Mouse (Mus musculus) MEL (cell line): Measurements from ENCODE around the gene Nr2c2ap. TPM values are rescaled to one million over a fixed set of nuclear protein-coding genes. Genes with fewer than 3 reads are reported as not detected.

Experiments
- DNase-seq: peaks from one replicate; pipeline ENCODE4 v3.0.0; 2011; ENCODE audit warnings: low read depth, low spot score
- H3K27ac ChIP-seq: 2 replicates; pipeline ENCODE4 v1.5.1; 2012; ENCODE audit warnings: low read depth, mild to moderate bottlenecking, control low read depth, low read length, moderate library complexity; ENCODE audit not compliant: control insufficient read depth
- H3K27me3 ChIP-seq, 2 experiments: fragments of 150-350 bp in 1 of 2; sonication (generic) in 1 of 2; 2 replicates each; pipeline ENCODE4 v1.6.1; 2012; ENCODE audit warnings: low read length in 2 of 2, mild to moderate bottlenecking in 2 of 2, improper control_type of control experiment in 1 of 2, moderate library complexity in 1 of 2; ENCODE audit not compliant: insufficient read depth in 2 of 2, control insufficient read depth in 1 of 2
- H3K36me3 ChIP-seq, 2 experiments: 2 replicates each; pipeline ENCODE4 v1.6.1; 2012 to 2014; ENCODE audit warnings: low read length in 2 of 2, improper control_type of control experiment in 1 of 2, inconsistent platforms in 1 of 2, mild to moderate bottlenecking in 1 of 2; ENCODE audit not compliant: insufficient read depth in 2 of 2, control insufficient read depth in 1 of 2
- H3K4me1 ChIP-seq, 2 experiments: fragments of 150-350 bp in 1 of 2; sonication (generic) in 1 of 2; 2 replicates each; pipeline ENCODE4 v1.6.1; 2012; ENCODE audit warnings: low read length in 2 of 2, improper control_type of control experiment in 1 of 2, mild to moderate bottlenecking in 1 of 2; ENCODE audit not compliant: insufficient read depth in 2 of 2, control insufficient read depth in 1 of 2
- H3K4me3 ChIP-seq, 2 experiments: fragments of 150-350 bp in 1 of 2; sonication (generic) in 1 of 2; 2 replicates each; pipeline ENCODE4 v1.5.1; 2012; ENCODE audit warnings: low read depth in 2 of 2, low read length in 2 of 2, mild to moderate bottlenecking in 2 of 2, moderate library complexity in 2 of 2, control low read depth in 1 of 2, improper control_type of control experiment in 1 of 2; ENCODE audit not compliant: control insufficient read depth in 1 of 2, insufficient read depth in 1 of 2
- H3K79me2 ChIP-seq: 2 replicates; pipeline ENCODE4 v1.6.1; 2012; ENCODE audit warnings: mild to moderate bottlenecking, low read length, moderate library complexity; ENCODE audit not compliant: control insufficient read depth, poor library complexity, insufficient read depth
- H3K9ac ChIP-seq: 2 replicates; pipeline ENCODE4 v1.6.1; 2012; ENCODE audit warnings: low read depth, mild to moderate bottlenecking, control low read depth, low read length, moderate library complexity; ENCODE audit not compliant: control insufficient read depth, poor library complexity, severe bottlenecking
- H3K9me3 ChIP-seq: fragments of 150-350 bp; sonication (generic); replicated peaks from 2 replicates; pipeline ENCODE4 v1.6.1; 2012; ENCODE audit warnings: mild to moderate bottlenecking, low read length, improper control_type of control experiment, moderate library complexity; ENCODE audit not compliant: insufficient read depth
- CTCF ChIP-seq, 3 experiments: IDR thresholded peaks in 2 of 3; conservative IDR thresholded peaks in 1 of 3; 2 replicates each; pipeline ENCODE4 v1.5.1; 2011 to 2012; ENCODE audit warnings: low read length in 3 of 3, low read depth in 2 of 3, mild to moderate bottlenecking in 2 of 3, improper control_type of control experiment in 1 of 3, inconsistent platforms in 1 of 3, mixed read lengths in 1 of 3, moderate library complexity in 1 of 3; ENCODE audit not compliant: control insufficient read depth in 1 of 3, insufficient read depth in 1 of 3, poor library complexity in 1 of 3, severe bottlenecking in 1 of 3
- E2F4 ChIP-seq: IDR thresholded peaks from 2 replicates; pipeline ENCODE4 v1.6.1; 2011; ENCODE audit warnings: low read depth, low read length, improper control_type of control experiment, borderline replicate concordance
- MAFK ChIP-seq: IDR thresholded peaks from 2 replicates; pipeline ENCODE4 v1.6.1; 2011; ENCODE audit warnings: low read depth, mild to moderate bottlenecking, low read length, improper control_type of control experiment, borderline replicate concordance
- MEF2A ChIP-seq: IDR thresholded peaks from 2 replicates; pipeline ENCODE4 v1.6.1; 2014; ENCODE audit warnings: low read depth, mild to moderate bottlenecking, inconsistent platforms, low read length, improper control_type of control experiment; ENCODE audit not compliant: poor library complexity, insufficient replicate concordance, severe bottlenecking; ENCODE audit errors: extremely low read depth
- MYB ChIP-seq: IDR thresholded peaks from 2 replicates; pipeline ENCODE4 v1.6.1; 2011; ENCODE audit warnings: mild to moderate bottlenecking, low read depth, low read length, improper control_type of control experiment
- NRF1 ChIP-seq: IDR thresholded peaks from 2 replicates; pipeline ENCODE4 v1.6.1; 2014; ENCODE audit warnings: low read depth, mild to moderate bottlenecking, inconsistent platforms, low read length, improper control_type of control experiment, moderate library complexity; ENCODE audit not compliant: poor library complexity, insufficient read depth, severe bottlenecking
- POLR2A ChIP-seq, 2 experiments: IDR thresholded peaks; 2 replicates each; pipeline ENCODE4 v1.6.1; 2011 to 2012; ENCODE audit warnings: low read length in 2 of 2, mild to moderate bottlenecking in 2 of 2, control low read depth in 1 of 2, improper control_type of control experiment in 1 of 2, low read depth in 1 of 2, moderate library complexity in 1 of 2; ENCODE audit not compliant: control insufficient read depth in 1 of 2, insufficient read depth in 1 of 2, poor library complexity in 1 of 2
- SIN3A ChIP-seq: IDR thresholded peaks from 2 replicates; pipeline ENCODE4 v1.6.1; 2012; ENCODE audit warnings: low read length, improper control_type of control experiment, inconsistent platforms
- SMC3 ChIP-seq: IDR thresholded peaks from 2 replicates; pipeline ENCODE4 v1.6.1; 2011; ENCODE audit warnings: low read depth, low read length, improper control_type of control experiment
- TCF12 ChIP-seq: IDR thresholded peaks from 2 replicates; pipeline ENCODE4 v1.6.1; 2014; ENCODE audit warnings: low read depth, mild to moderate bottlenecking, inconsistent platforms, low read length, improper control_type of control experiment, moderate library complexity
- UBTF ChIP-seq: IDR thresholded peaks from 2 replicates; pipeline ENCODE4 v1.6.1; 2012; ENCODE audit warnings: low read depth, mild to moderate bottlenecking, inconsistent platforms, low read length, improper control_type of control experiment, moderate library complexity, borderline replicate concordance; ENCODE audit not compliant: insufficient read depth
- USF1 ChIP-seq: IDR thresholded peaks from 2 replicates; pipeline ENCODE4 v1.6.1; 2014; ENCODE audit warnings: low read depth, mild to moderate bottlenecking, inconsistent platforms, low read length, improper control_type of control experiment, moderate library complexity
- ZKSCAN1 ChIP-seq: IDR thresholded peaks from 2 replicates; pipeline ENCODE4 v1.6.1; 2012; ENCODE audit warnings: low read depth, mild to moderate bottlenecking, inconsistent platforms, low read length, improper control_type of control experiment, moderate library complexity
- polyA plus RNA-seq, 2 experiments: library from polyadenylated mRNA; stranded (reverse) in 1 of 2; unstranded in 1 of 2; fragments of >175 nt in 1 of 2; fragments of >200 nt in 1 of 2; gene quantifications; 2 replicates each; pipeline versions ENCODE4 v1.2.1 to v1.2.4; 2012; ENCODE audit warnings: low replicate concordance in 2 of 2, low read depth in 1 of 2; ENCODE audit not compliant: insufficient read length in 2 of 2, insufficient read depth in 1 of 2, missing spikeins in 1 of 2
- total RNA-seq: library from RNA; depleted of rRNA; stranded (reverse); fragments of 300-350 nt; gene quantifications from 2 replicates; pipeline ENCODE4 v1.2.3, GENCODE M21; 2012

The Nr2c2ap gene
- total and polyA plus RNA-seq, 3 experiments, result 24.6 to 55.7 TPM; not detected in 1

DNA sequence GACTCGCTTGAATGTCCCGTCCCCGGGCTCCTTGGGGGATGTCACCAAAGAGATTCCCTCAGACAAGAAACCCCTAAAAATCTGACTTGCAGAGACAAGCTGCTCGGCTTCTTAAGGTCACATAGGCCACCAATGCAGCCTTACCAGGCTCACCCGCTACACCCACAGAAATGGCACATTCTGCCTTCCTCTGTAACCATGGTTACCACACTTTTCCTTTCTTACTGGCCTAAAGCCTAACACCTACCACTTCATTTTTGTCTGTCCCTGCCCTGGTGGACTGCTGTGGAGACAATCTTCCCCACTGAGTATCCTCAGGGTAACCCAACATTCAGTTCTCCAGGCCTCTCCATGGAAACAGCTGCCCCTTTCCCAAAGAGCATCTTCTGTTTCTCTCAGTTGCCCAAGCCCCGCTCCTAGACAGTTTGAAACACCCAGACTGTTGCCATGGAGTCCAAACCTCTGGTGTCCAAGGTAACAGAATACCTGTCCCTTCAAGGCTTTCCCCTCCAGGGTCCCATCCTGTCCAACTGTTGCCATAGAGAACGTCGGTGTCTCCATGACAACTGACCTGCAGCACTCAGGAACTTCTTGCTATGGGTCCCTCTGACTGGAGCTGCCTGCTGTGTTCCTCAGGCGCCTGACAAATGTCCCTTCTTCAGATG lies 41.7 kb upstream of the Nr2c2ap start:
- no peak for DNase-seq
- Histone ChIP-seq H3K4me3 (no peak overlapping the region), H3K36me3 (no peaks in the 10 kb centered on the region), H3K9me3 (no peaks in the 10 kb centered on the region), H3K79me2 (no peaks in the 10 kb centered on the region), H3K27ac (no peak overlapping the region), H3K4me1 (no peaks in the 10 kb centered on the region), H3K9ac (no peak overlapping the region), H3K27me3 (no peaks in the 10 kb centered on the region)
- no peak for TF ChIP-seq USF1
- TF ChIP-seq E2F4, result no peak
- TF ChIP-seq MAFK, result no peak
- no peak for TF ChIP-seq CTCF (IDR thresholded peaks at IDR 0.05 in 2 of 3, conservative IDR thresholded peaks at IDR 0.05 in 1 of 3; ENCODE audit: control insufficient read depth in 1 of 3, insufficient read depth in 1 of 3, low read depth in 2 of 3, low read length in 3 of 3, poor library complexity in 1 of 3, severe bottlenecking in 1 of 3)
- no peak for TF ChIP-seq MEF2A
- no peak for TF ChIP-seq POLR2A (IDR thresholded peaks at IDR 0.05; ENCODE audit: control insufficient read depth in 1 of 2, insufficient read depth in 1 of 2, low read depth in 1 of 2, low read length in 2 of 2, poor library complexity in 1 of 2)

- Histone ChIP-seq H3K9ac (no peak overlapping the region), H3K36me3 (no peaks in the 10 kb centered on the region), H3K4me3 (no peak overlapping the region), H3K27ac (no peak overlapping the region), H3K27me3 (no peaks in the 10 kb centered on the region), H3K4me1 (no peaks in the 10 kb centered on the region), H3K79me2 (no peaks in the 10 kb centered on the region), H3K9me3 (no peaks in the 10 kb centered on the region)
- no peak for DNase-seq
- TF ChIP-seq USF1 (no peak), CTCF (IDR thresholded peaks at IDR 0.05 in 2 of 3, conservative IDR thresholded peaks at IDR 0.05 in 1 of 3; ENCODE audit: control insufficient read depth in 1 of 3, insufficient read depth in 1 of 3, low read depth in 2 of 3, low read length in 3 of 3, poor library complexity in 1 of 3, severe bottlenecking in 1 of 3) (no peak), SIN3A (no peak), MYB (no peak), ZKSCAN1 (no peak), TCF12 (no peak), NRF1 (no peak), SMC3 (no peak), UBTF (no peak), POLR2A (IDR thresholded peaks at IDR 0.05; ENCODE audit: control insufficient read depth in 1 of 2, insufficient read depth in 1 of 2, low read depth in 1 of 2, low read length in 2 of 2, poor library complexity in 1 of 2) (no peak), MAFK (no peak)
These were observed 38.3 kb upstream of the Nr2c2ap start for GRCm38 (mm10) chr8:70092786-70093185.
